Mouse (Mus musculus) right cerebral cortex, postnatal 10 days (tissue): ENCODE data around the gene C2cd4c.

Experiments
- DNase-seq, 2 experiments: peaks; one replicate each; pipeline ENCODE4 v3.0.0; 2021; ENCODE audit warnings: low spot score in 2 of 2

Gene C2cd4c

DNA sequence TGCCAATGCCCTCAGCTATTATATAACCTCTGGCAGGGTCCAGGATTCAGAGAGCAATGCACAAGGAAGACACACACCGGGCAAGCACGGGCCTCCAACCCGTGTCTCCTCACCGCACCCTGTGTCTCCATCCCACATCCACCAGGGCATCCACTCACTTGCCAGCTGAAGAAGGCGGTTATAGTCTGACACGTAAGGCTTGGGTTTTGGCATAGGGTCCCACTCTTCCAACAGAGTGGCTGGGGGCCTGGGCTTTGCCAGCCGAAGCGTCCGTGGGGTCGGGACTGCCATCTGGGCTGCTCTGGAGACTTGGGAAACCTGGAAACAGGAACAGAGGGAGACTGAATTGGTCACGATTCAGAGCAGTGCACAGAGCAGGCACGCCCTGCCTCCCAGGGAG lies 34.0 kb downstream of the C2cd4c start:
- DNase-seq: peak in 1 of 2 experiments; percentile 19

DNA sequence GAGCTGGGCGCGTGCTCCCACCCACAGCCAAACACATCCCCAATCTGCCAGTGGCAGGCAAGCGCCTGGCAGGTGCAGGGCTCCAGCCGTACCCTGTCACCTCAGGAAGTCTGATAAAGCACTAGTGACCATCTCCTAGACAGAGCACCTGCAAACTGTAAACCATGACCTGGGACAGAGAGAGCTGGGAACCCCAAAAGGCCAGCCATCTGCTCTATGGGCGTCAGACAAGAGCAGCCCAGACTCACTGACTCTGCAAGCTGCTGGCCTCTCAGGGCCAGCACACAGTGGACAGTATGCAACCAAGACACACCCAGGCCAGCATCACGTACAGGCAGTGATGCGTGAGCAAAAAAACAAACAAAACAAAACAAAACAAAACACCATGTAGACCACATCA lies 34.9 kb downstream of the C2cd4c start:
- peak in 1 of 2 experiments; percentile 13 for DNase-seq

DNA sequence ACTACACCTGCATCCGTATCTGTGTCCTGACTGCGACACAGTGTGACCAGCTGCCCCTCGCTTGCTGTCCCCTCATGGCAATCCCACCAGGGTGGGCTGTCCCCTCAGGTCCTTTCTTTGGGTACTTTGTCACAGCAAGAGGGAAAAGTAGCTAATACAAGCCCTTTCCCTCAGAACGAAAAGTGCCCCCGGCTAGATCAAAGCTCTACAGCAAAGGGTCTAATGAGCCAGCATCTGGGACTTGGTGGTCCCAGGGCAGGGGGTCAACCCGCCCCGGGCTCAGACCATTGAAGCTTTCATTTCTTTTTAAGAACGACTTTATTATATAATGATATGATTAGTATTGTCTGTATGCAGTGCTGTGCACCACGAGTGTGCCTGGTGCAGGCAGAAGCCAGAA lies 35.5 kb downstream of the C2cd4c start:
- peak in 1 of 2 experiments; percentile 12 for DNase-seq

DNA sequence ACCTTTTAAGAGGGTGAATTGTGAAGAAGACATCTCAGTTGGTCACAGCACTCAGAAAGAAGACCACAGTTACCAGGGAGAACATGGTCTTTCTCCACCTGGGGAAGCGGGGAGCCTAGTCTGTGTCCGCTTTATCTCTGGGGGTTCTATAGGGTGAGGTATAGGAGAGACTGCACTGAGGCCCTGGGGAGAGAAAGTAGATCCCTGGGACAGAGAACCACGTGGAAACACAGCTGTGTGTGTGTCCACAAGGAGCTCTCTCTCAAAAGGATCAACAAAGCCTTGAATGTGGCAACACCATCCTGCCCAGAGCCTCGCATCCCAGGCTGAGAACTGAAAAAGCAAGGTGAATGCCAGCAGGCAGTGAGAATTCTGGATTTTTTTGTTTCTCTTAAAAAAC lies 36.4 kb downstream of the C2cd4c start:
- DNase-seq: peak in 1 of 2 experiments; percentile 7

DNA sequence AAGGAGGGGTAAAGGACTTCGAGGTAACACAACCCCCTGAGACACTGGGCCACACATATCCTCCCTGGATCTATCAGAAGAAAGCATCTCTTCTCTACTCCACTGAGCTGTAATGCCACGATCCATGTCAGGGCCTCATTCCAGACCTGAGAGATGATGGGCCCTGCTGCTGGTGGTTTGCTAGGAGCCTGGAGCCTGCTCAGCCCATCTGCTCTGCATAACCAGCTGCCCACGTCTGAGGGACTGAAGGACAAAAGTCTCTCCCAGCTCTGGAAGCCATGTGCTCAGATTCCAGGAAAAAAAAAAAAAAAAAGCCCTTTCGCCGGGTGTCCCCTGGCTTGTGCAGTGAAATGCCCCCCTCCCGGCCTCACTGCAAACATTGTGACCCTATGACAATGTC lies 38.1 kb downstream of the C2cd4c start:
- peak; percentile 26 to 36 for DNase-seq

DNA sequence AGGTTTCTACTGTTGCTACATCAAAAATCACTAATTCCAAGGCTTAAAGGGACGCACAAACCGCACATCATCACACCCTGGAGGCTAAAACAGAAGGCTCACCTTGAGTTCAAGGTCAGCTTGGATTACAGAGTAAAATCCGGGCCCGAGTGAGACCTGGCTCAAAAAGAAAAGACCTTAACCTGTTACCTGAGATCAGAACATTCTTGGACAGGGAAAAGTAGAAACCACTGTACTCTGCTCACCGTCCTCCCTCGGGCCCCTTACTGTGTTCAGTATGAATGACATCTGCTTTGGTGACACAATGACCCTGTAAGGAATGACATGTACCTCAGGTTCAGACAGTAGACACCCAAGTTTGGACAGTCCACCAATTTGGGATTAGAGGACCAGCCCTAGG lies 39.0 kb downstream of the C2cd4c start:
- DNase-seq: peak in 1 of 2 experiments; percentile 13

DNA sequence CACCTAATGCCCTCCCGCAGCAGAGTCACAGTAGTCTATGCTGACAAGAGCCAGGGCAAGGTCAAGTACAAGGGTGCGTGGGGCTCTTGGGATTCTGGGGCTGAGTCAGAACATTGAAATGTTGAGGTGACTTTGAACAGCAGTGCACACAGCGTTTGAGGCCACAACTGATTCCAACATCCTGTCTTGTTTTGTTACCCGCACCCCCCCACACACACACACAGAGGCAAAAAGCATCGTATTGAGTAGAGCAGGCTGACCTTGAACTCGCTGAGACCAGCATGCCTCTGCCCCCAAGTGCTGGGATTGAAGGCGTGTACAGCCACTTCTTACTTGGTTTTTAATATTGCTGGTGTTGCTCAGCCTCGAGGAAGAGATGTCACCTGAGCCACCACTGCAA lies 39.5 kb downstream of the C2cd4c start:
- peak; percentile 9 to 15 for DNase-seq

DNA sequence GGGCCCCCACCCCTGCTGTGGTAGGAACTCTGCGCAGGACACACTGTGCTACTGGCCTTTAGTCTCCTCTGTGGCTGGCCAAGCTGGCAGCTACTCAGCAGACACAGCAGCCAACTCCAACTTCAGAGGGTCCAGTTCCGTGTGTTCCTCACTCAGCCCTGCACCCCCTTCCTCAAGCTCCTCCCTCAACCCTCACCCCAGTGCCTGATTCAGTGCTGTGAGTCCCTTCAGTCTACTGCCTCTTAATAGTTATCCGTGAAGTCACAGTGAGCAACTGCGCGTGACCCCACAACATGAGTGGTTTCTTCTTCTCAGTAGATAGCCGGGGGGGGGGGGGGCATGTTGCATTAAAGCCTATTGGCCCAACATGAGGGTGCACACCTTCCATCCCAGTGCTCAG lies 40.2 kb downstream of the C2cd4c start:
- peak; percentile 15 to 18 for DNase-seq

DNA sequence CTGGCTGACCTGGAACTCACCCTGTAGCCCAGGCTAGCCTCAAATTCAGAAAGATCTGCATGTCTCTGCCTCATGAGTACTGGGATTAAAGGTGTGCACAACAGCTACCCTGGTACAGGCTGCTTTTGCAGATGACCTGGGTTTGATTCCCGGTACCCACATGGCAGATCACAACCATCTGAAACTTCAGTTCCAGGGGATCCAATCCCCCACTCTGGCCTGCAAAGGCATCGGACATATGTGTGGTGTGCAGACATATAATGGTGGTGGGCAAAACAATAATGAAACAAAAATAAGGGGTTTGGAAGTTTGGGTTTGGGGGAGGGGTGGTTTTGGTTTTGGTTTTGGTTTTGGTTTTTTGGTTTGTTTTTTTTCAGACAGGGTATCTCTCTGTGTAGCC lies 42.5 kb downstream of the C2cd4c start:
- DNase-seq: peak; percentile 4 to 15

DNA sequence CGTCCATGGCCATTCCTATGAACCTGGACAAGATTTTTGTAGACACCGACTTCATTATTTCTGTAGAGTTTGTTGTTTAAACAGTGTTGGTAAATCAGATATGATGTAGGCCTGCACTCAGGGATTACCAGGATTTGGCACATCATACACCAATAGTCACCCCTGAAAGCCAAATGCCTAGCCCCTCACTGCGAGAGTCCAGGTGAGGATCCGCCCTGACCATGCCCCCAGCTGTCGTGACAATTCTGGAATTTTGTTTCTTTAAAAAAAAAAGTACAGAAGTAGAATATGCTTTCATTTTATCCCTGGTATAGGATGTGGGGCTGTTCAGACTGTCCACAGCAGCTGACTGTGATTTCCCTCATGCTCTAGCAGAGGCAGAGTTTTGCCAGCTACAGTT lies 43.9 kb downstream of the C2cd4c start:
- DNase-seq: peak; percentile 4 to 10

DNA sequence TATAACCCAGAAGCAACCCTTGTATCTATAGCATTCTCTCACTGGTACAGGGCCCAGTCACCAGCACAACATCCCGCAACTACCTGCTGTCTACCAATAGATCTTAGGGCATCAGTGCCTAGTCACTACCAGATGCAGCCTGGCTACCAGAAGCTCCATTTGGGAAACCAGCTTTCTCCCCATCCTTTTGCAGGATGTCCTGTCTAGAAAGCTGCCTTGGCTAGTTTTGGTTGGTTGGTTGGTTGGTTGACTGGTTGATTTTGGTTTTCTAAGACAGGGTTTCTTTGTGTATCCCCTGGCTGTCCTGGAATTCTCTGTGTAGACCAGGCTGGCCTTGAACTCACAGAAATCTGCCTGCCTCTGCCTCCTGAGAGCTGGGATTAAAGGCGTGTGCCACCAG lies 54.1 kb downstream of the C2cd4c start:
- DNase-seq: peak; percentile 4 to 6

DNA sequence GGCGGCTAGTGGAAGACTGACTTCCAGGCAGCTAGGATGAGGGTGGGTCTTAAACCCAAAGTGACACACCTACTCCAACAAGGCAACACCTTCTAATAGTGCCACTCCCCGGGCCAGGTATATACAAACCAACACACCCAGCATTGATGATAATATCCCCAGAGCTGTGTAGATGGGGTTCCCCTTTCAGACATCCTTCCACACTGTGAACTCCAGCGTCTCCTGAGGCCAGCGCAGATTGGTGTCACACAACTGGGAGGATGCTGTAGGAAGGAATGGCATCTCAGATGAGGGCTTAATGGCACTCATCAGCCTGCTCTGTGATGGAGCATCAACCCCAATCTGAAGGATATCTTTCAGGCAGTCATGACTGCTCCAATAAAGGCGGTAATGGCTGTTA lies 56.3 kb downstream of the C2cd4c start:
- DNase-seq: peak; percentile 12 to 15

DNA sequence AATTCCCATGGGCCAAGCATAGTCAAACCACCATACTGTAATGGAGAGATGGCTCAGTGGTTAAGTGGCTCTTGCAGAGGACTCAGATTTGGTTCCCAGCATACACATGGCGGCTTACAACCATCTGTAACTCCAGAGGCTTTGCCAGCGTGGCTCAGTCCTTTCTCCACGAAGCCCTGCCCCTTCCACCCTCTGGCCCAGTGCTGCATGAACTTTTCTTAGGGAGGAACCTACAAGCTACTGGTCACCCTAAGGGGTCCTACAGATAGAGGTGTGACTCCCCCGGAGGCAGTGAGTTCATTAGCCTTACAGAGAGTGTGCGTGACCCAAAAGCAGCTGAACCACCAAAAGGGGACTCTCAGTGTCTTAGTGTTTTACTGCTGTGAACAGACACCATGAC lies 56.9 kb downstream of the C2cd4c start:
- DNase-seq: peak; percentile 11 to 18
